Mouse (Mus musculus): Measurements from ENCODE around the gene Snx21.

Gene Snx21

DNA sequence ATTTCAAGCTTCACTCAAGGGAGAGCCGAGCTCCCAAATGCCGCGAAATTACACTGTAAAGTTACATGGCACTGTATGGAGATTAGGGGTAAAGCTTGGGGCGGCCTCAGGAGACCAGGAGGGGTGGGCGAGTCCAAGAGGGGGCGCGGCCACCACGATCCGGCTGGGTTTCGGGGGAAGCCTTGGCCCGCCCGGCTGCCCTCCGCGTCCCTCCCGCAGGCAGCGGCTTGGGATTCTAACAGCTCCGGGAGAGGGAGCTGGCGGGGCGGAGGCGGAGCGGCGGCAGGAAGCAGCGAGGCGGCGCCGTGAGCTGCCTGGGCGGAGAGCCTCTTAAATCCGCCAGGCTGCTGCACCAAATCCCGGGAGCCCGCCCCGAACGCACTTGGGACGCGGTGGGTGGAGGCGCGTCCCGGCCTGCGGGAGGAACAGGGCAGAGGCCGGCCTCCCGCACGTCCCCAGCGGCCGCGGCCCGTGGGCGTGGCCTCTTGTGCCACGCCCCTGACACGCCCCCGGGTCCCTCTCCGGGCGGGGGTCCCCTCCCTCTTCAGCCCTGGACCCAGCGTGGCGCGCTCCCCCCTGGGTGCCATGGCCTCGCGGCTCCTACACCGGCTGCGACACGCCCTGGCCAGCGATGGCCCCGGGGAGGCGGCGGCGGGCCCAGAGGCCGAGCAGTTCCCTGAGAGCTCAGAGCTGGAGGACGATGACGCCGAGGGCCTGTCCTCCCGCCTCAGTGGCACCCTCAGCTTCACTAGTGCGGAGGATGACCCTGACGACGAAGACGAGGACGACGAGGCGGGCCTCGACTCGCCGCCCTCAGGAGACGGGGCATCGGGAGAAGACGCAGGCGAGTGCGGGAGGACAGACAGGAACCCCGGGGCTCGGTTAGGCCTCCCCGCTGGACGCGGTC, at the start of gene Snx21:
Gene Snx21, plus strand, starts transcription at position 343 of the 907 bp plus-strand sequence.
- peak; percentile 85 for DNase-seq (ENCODE audit: low read depth)

DNA sequence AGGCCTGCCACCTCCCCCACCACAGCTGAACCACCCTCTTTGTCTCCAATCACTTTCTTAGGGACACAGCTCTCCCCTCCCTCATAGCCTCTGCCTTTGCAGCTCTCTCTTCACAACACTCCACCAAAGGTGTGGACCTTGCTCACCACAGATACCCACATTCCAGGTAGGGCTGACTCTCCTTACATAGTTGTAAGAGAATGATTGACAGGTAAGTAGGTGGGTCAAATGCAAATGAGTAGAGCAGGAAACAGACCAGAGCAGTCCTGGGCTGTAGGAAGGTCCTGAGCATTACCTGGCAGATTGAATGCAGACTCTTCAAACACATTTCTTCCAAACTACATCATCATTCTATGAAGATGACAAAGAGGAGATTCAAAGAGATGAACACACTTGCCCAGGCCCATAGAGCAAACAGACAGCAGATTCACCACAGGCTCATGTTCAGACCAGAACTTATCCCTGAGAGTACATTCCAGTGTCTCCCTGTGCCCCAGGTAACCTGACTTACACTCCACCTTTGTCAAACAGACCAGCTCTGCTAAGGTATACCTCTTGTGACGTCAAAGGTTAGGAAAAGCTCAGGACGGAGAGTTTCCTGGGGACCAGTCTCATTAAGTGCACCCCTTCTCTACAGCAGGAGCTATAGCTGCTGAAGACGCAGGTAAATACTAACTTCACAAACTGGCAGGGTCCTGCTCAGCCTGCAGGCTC, 48.1 kb upstream of the Snx21 start:
- no peak for DNase-seq (ENCODE audit: low read depth)

DNA sequence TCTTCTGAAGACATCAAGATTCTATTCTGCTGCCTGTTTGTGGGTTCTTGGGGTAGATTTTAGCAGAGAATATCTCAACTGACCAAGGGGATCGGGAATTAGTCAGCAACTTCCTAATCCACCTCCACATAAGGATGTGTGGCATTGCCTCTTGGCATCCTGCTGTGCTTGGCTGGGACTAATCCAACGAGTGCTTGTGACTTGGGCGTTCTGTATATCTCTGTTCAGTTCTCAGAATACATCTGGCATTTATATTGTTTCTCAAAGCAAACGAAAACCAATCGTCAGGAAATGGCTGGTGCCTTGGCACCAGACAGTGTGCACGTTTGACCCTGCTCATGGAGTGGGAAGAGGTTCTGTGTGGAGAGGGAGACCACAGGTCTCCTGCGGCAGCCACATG, 45.7 kb upstream of the Snx21 start:
- no peak for DNase-seq (ENCODE audit: low read depth)

DNA sequence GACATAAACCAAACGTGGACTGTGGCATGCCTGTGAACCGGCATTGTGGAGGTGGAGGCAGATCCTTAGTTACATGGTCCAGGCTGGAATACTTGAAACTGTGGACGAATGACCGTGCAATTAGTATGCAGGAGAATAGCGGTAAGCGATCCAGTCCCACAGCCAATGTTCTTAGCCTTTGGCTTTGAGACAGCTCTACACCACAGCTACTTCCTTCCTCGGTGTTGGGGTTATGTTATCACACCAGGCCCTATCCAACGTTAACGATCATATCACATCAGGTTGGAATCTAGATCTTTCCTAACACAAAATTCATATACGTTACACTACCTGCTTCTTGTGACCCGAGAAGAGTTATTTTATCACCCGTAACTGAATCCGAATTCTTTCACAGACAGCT, 40.6 kb upstream of the Snx21 start:
- DNase-seq (ENCODE audit: low read depth): no peak

- DNase-seq (ENCODE audit: low read depth): peak; percentile 98
Observed at GRCm38 (mm10) chr2:164745843-164746479, 39.7 kb upstream of the Snx21 start, which contains the start of the genes Wfdc3 and Dnttip1. TSS of gene Wfdc3 (minus strand) at chr2:164745931. TSS of gene Dnttip1 (plus strand) at chr2:164745983.

- peak; percentile 61 for DNase-seq (ENCODE audit: low read depth)
Observed at GRCm38 (mm10) chr2:164746693-164747092, 38.9 kb upstream of the Snx21 start.

- DNase-seq (ENCODE audit: low read depth): no peak
Observed at GRCm38 (mm10) chr2:164748191-164748590, 37.4 kb upstream of the Snx21 start.

GRCm38 (mm10) chr2:164748991-164749390, 36.6 kb upstream of the Snx21 start:
- DNase-seq (ENCODE audit: low read depth): no peak

GRCm38 (mm10) chr2:164752454-164752853, 33.2 kb upstream of the Snx21 start:
- DNase-seq (ENCODE audit: low read depth): no peak

- DNase-seq (ENCODE audit: low read depth): no peak
Observed at GRCm38 (mm10) chr2:164754105-164754504, 31.5 kb upstream of the Snx21 start.

- no peak for DNase-seq (ENCODE audit: low read depth)
Observed at GRCm38 (mm10) chr2:164754800-164755199, 30.8 kb upstream of the Snx21 start.

GRCm38 (mm10) chr2:164757841-164758240, 27.8 kb upstream of the Snx21 start:
- DNase-seq (ENCODE audit: low read depth): no peak

DNA sequence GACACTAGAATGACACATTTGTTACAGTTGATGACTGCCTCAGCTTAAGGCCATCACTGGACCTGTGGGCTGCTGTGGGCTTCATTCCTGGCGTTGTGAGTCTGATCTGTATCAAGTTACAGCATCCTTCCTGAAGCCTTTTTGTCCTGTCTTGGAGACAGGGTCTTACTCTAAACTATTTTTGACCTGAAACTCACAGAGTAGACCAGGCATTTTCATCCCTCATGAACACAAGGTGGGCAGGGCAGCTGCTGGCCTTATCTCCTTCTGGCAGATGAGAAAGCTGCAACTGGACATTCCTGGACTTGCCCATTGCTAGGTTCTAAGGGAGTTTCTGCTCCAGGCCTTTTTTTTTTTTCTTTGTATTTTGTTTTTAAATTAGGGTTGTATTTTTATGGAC, 26.9 kb upstream of the Snx21 start:
- no peak for DNase-seq (ENCODE audit: low read depth)

DNA sequence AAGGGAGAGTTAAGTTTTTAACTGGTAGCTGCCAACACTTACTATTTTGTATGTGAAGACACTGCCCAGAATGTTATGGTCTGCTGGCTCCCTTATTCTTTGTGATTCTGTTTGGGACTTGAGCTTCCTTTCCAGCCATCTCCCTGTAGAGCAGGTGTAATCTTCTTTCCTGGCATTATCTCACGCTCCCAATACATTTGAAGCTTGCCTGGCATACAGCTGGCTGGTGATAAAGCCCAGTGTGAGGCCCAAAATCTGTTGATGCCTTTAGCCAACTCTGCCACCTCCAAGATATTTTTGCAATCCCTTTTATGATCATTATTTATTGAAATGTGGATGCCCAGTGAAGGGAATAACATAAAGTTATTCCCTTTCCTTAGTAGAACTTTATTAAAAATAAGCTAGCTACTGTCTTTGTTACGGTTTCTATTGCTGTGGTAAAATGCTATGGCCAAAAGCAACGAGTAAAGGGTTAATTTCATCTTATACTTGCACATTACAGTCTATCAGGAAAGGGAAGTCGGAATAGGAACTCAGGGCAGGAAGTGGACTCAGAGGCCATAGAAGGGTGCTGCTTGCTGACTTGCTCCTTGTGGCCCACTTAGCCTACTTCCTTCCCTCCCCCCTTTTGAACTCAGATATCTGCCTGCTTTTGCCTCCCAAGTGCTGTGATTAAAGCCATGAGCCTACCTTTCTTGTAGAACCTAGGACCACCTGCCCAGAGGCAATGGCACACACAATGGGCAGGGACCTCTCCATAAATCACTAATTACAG, 25.4 kb upstream of the Snx21 start:
- no peak for DNase-seq (ENCODE audit: low read depth)

- no peak for DNase-seq (ENCODE audit: low read depth)
Observed at GRCm38 (mm10) chr2:164761502-164761901, 24.1 kb upstream of the Snx21 start.

GRCm38 (mm10) chr2:164761971-164762370, 23.7 kb upstream of the Snx21 start:
- no peak for DNase-seq (ENCODE audit: low read depth)

- no peak for DNase-seq (ENCODE audit: low read depth)
Observed at GRCm38 (mm10) chr2:164762593-164762992, 23.0 kb upstream of the Snx21 start.

DNA sequence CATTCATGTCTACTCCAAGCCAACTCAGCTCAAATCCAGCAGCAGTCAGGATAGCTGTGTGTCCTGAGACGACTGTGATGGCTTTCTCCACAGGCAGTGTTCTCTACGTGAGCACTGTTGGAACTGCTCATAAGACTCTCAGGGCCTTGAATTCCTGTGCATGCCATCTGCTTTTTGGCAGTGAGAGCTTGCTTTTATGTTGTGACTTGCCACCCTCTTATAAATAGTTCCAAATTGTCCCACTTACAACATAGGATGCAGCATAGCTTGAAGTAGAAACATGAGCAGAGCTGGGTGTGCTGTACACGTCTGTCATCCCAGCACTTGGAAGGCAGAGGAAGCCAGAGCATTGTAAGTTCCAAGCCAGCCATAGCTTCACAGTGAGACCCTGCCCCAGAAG, 19.8 kb upstream of the Snx21 start:
- DNase-seq (ENCODE audit: low read depth): no peak

- no peak for DNase-seq (ENCODE audit: low read depth)
Observed at GRCm38 (mm10) chr2:164767812-164768540, 17.6 kb upstream of the Snx21 start.

- DNase-seq (ENCODE audit: low read depth): peak; percentile 99
Observed at GRCm38 (mm10) chr2:164769258-164770037, 16.2 kb upstream of the Snx21 start, which contains the start of gene Ube2c. TSS of gene Ube2c (plus strand) at chr2:164769898.

Measured in induced T-regulatory cell, adult 2 months (primary cell).